Mouse (Mus musculus) B cell, adult 62 days (primary cell): ENCODE measurements around the gene AI597479. TPM values are rescaled to one million over a fixed set of nuclear protein-coding genes. Genes with fewer than 3 reads are reported as not detected.

Experiments used
- total RNA-seq: library from RNA; stranded (reverse); gene quantifications from 4 replicates; pipeline ENCODE4 v1.2.4, GENCODE M21; 2023

The AI597479 gene
- total RNA-seq, result 6.1 to 7.8 TPM (median 7.3 TPM) in 4 replicates

DNA sequence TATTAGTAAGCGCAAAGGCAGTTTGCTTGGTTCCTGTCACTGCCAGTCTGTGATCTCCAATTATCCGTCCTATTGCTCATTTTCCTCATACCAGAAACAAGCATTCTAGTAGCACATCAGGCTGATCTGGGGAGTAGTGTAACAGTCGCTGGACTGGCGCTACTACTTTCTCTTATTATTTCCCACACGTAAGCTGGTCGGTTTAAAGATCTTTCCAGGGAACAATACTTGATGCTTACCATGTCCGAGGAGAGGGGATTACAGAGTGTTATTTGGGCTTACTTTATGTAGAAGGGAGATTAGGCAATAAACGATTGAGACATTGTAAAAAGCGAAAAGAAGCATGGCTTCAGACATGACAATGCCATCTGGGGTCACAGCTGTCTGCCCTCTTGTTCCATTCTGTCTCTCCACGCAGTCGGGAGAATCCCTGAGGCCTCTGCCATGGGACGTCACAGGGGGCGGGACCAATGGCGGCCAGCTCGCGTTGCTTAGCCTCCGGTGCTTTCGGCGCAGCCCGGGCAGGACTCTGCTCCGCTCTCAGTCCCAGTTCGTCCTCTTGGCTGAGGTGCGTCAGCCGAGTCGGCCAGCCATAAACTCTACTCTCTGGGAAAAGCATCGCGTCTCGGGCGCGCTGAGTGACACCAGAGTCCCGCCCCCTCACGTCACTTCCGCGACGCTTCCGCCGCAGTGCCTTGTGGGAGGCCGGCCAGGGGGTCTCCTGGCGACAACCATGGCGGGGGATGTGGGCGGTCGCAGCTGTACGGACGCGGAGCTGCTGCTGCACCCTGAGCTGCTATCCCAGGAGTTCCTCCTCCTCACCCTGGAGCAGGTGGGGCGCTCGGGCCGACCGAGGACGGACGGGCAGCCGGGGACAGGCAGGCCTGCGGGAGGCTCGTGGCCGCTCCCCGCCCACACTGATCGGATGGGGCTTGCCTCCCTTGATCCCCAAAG, at the start of gene AI597479, which contains the start of gene Tgfbrap1:
AI597479 (plus strand) TSS at position 680 of the 954 bp plus-strand sequence.
Tgfbrap1 (minus strand) TSS at position 607 of the 954 bp plus-strand sequence.

Other genes starting within 250 kb of the AI597479 start
- gene Mrps9, start 247.5 kb upstream of the AI597479 start, total RNA-seq, result 39.2 to 43.2 TPM (median 42.5 TPM) in 4 replicates
- not detected in 4 replicates for gene Gpr45, start 145.8 kb upstream of the AI597479 start, total RNA-seq
- 28.1 to 32.3 TPM (median 28.9 TPM) in 4 replicates for gene Tgfbrap1, start 73 bp upstream of the AI597479 start, total RNA-seq
- gene Fhl2, start 98.3 kb downstream of the AI597479 start, total RNA-seq, result 0.47 to 1.0 TPM (median 0.48 TPM) in 4 replicates